Mouse (Mus musculus): Measurements from ENCODE around the gene Elp5.

DNA sequence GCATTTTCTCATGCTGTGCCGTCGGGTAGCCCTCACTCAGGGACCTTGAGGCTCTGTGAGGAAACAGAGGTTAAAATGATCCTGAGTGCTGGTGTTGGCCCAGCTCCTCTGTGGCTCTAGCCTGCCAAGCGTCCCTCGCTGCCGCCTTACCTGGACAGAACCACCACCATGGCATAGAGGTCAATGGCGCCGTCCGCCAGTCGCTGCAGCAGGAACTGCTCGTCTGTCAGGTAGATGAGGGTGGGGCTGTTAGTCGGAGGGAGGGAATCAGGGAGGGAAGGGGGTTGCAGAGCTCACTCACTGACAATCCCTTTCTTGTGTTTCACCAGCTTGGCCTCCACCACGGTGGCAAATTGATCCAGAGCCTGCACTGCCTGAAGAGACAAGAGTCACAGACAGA, 28.2 kb upstream of the Elp5 start:
- no peak for TF ChIP-seq POLR2A (IDR thresholded peaks at IDR 0.05; ENCODE audit: low read depth, low read length)
- TF ChIP-seq CTCF (IDR thresholded peaks at IDR 0.05; ENCODE audit: extremely low read depth, insufficient read length, insufficient replicate concordance, low read depth, low read length): no peak
